Mouse (Mus musculus) intestine, embryonic 15.5 days (tissue): ENCODE measurements around the gene Cmtr1. TPM values are rescaled to one million over a fixed set of nuclear protein-coding genes. Genes with fewer than 3 reads are reported as not detected.

Source experiments
- ATAC-seq: fragments of 200-750 bp; cut with Nextera tagmentation; 2 replicates; pipeline ENCODE4 v1.8.0; 2017; ENCODE audit warnings: moderate TSS enrichment, moderate library complexity
- H3K27ac ChIP-seq: fragments of 300-500 bp; sonication (generic); 2 replicates; pipeline ENCODE4 v1.5.1; 2015; ENCODE audit warnings: mild to moderate bottlenecking, inconsistent platforms
- H3K27me3 ChIP-seq: fragments of 300-500 bp; sonication (generic); replicated peaks from 2 replicates; pipeline ENCODE4 v1.6.1; 2015; ENCODE audit warnings: inconsistent platforms
- H3K36me3 ChIP-seq: fragments of 300-500 bp; sonication (generic); 2 replicates; pipeline ENCODE4 v1.6.1; 2015; ENCODE audit warnings: inconsistent platforms
- H3K4me1 ChIP-seq: fragments of 300-500 bp; sonication (generic); replicated peaks from 2 replicates; pipeline ENCODE4 v1.6.1; 2015; ENCODE audit warnings: inconsistent platforms
- H3K4me2 ChIP-seq: fragments of 300-500 bp; sonication (generic); replicated peaks from 2 replicates; pipeline ENCODE4 v1.6.1; 2015; ENCODE audit warnings: mild to moderate bottlenecking, inconsistent platforms
- H3K4me3 ChIP-seq: fragments of 300-500 bp; sonication (generic); replicated peaks from 2 replicates; pipeline ENCODE4 v1.5.1; 2015; ENCODE audit warnings: inconsistent platforms
- H3K9ac ChIP-seq: fragments of 300-500 bp; sonication (generic); 2 replicates; pipeline ENCODE4 v1.6.1; 2015; ENCODE audit warnings: inconsistent platforms
- H3K9me3 ChIP-seq: fragments of 300-500 bp; sonication (generic); 2 replicates; pipeline ENCODE4 v1.6.1; 2016; ENCODE audit warnings: inconsistent platforms
- WGBS: fragments of 180-500 bp; shearing (Covaris S2); methylation state at CpG from one replicate; pipeline ENCODE4 v1.1.7; 2015; 5-methylcytosine and 5-hydroxymethylcytosine counted together
- polyA plus RNA-seq: library from polyadenylated mRNA; unstranded; fragments of >200 nt; fragmentation: Nextera tagmentation; extraction: Ambion mirVana; gene quantifications from 2 replicates; pipeline ENCODE4 v1.2.1, GENCODE M21; 2015

Cmtr1 gene
- polyA plus RNA-seq, 1 experiment from 2014 or later, result 94.7 TPM

GRCm38 (mm10) chr17:29730510-29731265 is 70.3 kb downstream of the Cmtr1 start:
- Histone ChIP-seq H3K4me2 (no peak overlapping the region), H3K9ac (no peak overlapping the region), H3K27me3 (no peaks in the 10 kb centered on the region), H3K9me3 (no peaks in the 10 kb centered on the region), H3K36me3 (no peaks in the 10 kb centered on the region), H3K27ac (no peak overlapping the region), H3K4me3 (no peak overlapping the region), H3K4me1 (no peaks in the 10 kb centered on the region)
- WGBS, result 71% methylated on average over 13 of the region's 13 CpGs
- no peak for ATAC-seq

- Histone ChIP-seq H3K4me2 (no peak overlapping the region), H3K4me3 (no peak overlapping the region), H3K36me3 (no peaks in the 10 kb centered on the region), H3K27me3 (no peaks in the 10 kb centered on the region), H3K4me1 (no peaks in the 10 kb centered on the region), H3K9ac (no peak overlapping the region), H3K9me3 (no peaks in the 10 kb centered on the region), H3K27ac (no peak overlapping the region)
- ATAC-seq, result no peak
- 50% methylated on average over 12 of the region's 12 CpGs for WGBS
These were observed 71.0 kb downstream of the Cmtr1 start for GRCm38 (mm10) chr17:29731266-29731952.

GRCm38 (mm10) chr17:29731953-29732325 is 71.5 kb downstream of the Cmtr1 start:
- H3K9me3 ChIP-seq, result no peaks in the 10 kb centered on the region
- ATAC-seq, result no peak
- no peak overlapping the region for H3K4me2 ChIP-seq
- H3K36me3 ChIP-seq, result no peaks in the 10 kb centered on the region
- H3K4me1 ChIP-seq, result no peaks in the 10 kb centered on the region
- H3K4me3 ChIP-seq, result no peak overlapping the region
- no peak overlapping the region for H3K27ac ChIP-seq
- 64% methylated on average over 6 of the region's 6 CpGs for WGBS
- no peak overlapping the region for H3K9ac ChIP-seq
- H3K27me3 ChIP-seq, result no peaks in the 10 kb centered on the region

- Histone ChIP-seq H3K27ac (no peak overlapping the region), H3K27me3 (no peaks in the 10 kb centered on the region), H3K4me1 (no peaks in the 10 kb centered on the region), H3K4me3 (no peak overlapping the region), H3K9me3 (no peaks in the 10 kb centered on the region), H3K4me2 (no peak overlapping the region), H3K36me3 (no peaks in the 10 kb centered on the region), H3K9ac (no peak overlapping the region)
- ATAC-seq, result no peak
- 83% methylated on average over 2 of the region's 2 CpGs for WGBS
These were observed 72.1 kb downstream of the Cmtr1 start for GRCm38 (mm10) chr17:29732522-29732921.

- ATAC-seq, result no peak
- Histone ChIP-seq H3K36me3 (no peaks in the 10 kb centered on the region), H3K4me1 (peaks cover 8% of the 10 kb centered on the region; the same call in 1 of the 2 replicates), H3K9me3 (no peaks in the 10 kb centered on the region), H3K4me2 (no peak overlapping the region), H3K4me3 (no peak overlapping the region), H3K27me3 (no peaks in the 10 kb centered on the region), H3K9ac (no peak overlapping the region), H3K27ac (no peak overlapping the region)
- 55% methylated on average over 15 of the region's 15 CpGs for WGBS
These were observed 76.1 kb downstream of the Cmtr1 start for GRCm38 (mm10) chr17:29736448-29737014.

- H3K4me3 ChIP-seq, result no peak overlapping the region
- no peaks in the 10 kb centered on the region for H3K36me3 ChIP-seq
- no peaks in the 10 kb centered on the region for H3K27me3 ChIP-seq
- peak; percentile 63 for ATAC-seq
- WGBS, result 33% methylated on average over 22 of the region's 22 CpGs
- H3K9me3 ChIP-seq, result no peaks in the 10 kb centered on the region
- peaks cover 11% of the 10 kb centered on the region; the same call in 1 of the 2 replicates for H3K4me1 ChIP-seq
- H3K27ac ChIP-seq, result no peak overlapping the region
- H3K4me2 ChIP-seq, result peak overlapping the region; percentile 28; the same call in 1 of the 2 replicates
- H3K9ac ChIP-seq, result no peak overlapping the region
These were observed 77.7 kb downstream of the Cmtr1 start for GRCm38 (mm10) chr17:29737849-29738804.

GRCm38 (mm10) chr17:29747466-29747865 is 87.1 kb downstream of the Cmtr1 start:
- Histone ChIP-seq H3K4me3 (no peak overlapping the region), H3K4me1 (0 out of 2 replicates have a peak, but pooled peaks cover 6% of the 10 kb centered on the region), H3K27ac (no peak overlapping the region), H3K9me3 (no peaks in the 10 kb centered on the region), H3K27me3 (no peaks in the 10 kb centered on the region), H3K9ac (no peak overlapping the region), H3K4me2 (no peak overlapping the region), H3K36me3 (no peaks in the 10 kb centered on the region)
- 70% methylated on average over 6 of the region's 6 CpGs for whole genome bisulfite sequencing
- ATAC-seq, result no peak

- 0 out of 2 replicates have a peak, but pooled peaks cover 7% of the 10 kb centered on the region for H3K4me1 ChIP-seq
- no peak overlapping the region for H3K27ac ChIP-seq
- ATAC-seq, result no peak
- no peak overlapping the region for H3K4me2 ChIP-seq
- H3K9ac ChIP-seq, result no peak overlapping the region
- no peaks in the 10 kb centered on the region for H3K9me3 ChIP-seq
- 67% methylated on average over 4 of the region's 4 CpGs for WGBS
- H3K27me3 ChIP-seq, result no peaks in the 10 kb centered on the region
- H3K4me3 ChIP-seq, result no peak overlapping the region
- no peaks in the 10 kb centered on the region for H3K36me3 ChIP-seq
These were observed 94.1 kb downstream of the Cmtr1 start for GRCm38 (mm10) chr17:29754510-29754909.

Other genes with a start within 250 kb of the Cmtr1 start
- gene Pim1, start 169.8 kb upstream of the Cmtr1 start, polyA plus RNA-seq, result 13.4 TPM in 2 replicates
- not detected in 2 replicates for gene Gm17657, start 111.0 kb upstream of the Cmtr1 start, polyA plus RNA-seq
- 13.1 and 13.8 TPM in 2 replicates for gene Tbc1d22b, start 110.8 kb upstream of the Cmtr1 start, polyA plus RNA-seq
- gene Tmem217, start 108.2 kb upstream of the Cmtr1 start, polyA plus RNA-seq, result 0.49 and 0.80 TPM in 2 replicates
- 62.8 and 64.4 TPM in 2 replicates for gene Rnf8, start 45.8 kb upstream of the Cmtr1 start, polyA plus RNA-seq
- gene Gm28043, start 45.7 kb upstream of the Cmtr1 start, polyA plus RNA-seq, result 2.4 and 2.7 TPM in 2 replicates
- gene Ccdc167, start 56.4 kb downstream of the Cmtr1 start, polyA plus RNA-seq, result 12.2 and 14.0 TPM in 2 replicates